Mouse (Mus musculus): Measurements from ENCODE around the gene Nr4a1. TPM values are rescaled to one million over a fixed set of nuclear protein-coding genes. Genes with fewer than 3 reads are reported as not detected.

Gene Nr4a1
- polyA plus RNA-seq, 1 experiment: 0.16 TPM

DNA sequence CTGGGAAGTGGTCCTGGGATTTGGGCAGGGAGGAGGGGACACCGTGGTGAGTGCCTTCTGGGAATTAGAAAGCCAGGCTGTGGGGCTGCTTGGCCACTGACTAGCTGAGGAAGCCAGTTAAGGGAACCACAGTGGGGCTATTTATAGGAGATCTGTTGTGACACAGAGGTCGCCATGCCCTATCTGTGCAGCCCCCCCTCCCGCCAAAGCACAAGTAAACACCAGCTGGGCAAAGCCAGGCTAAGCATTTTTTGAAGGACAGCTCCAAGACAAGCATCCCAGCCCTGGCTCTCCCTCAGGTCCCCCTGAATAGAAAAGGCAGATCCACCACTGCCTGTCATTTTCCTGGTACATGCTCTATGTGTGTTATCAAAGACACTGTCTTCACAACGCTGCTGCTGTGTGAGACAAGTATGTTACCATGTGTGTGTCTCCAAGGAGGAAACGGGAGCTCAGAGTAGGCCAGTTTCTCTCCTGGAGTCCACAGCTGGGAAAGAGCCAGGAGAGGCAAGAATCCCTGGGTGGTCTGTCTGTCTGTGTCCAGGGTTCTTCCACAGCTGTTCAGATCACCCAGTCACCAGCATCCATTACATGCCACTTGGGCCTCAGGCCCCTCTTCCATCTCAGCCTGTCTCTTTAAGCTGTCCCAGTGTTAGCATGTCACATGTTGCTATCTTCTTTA lies 5.9 kb upstream of the Nr4a1 start:
- H3K27me3 ChIP-seq (ENCODE audit: control insufficient read depth): peaks cover 15% of the 10 kb centered on the region
- H3K9me3 ChIP-seq (ENCODE audit: control insufficient read depth, low read length): 0 out of 2 replicates have a peak, but pooled peaks cover 3% of the 10 kb centered on the region
- H3K4me1 ChIP-seq (ENCODE audit: control insufficient read depth): peaks cover 15% of the 10 kb centered on the region
- H3K4me3 ChIP-seq (replicated peaks): no peak overlapping the region
- no peaks in the 10 kb centered on the region for H3K36me3 ChIP-seq (ENCODE audit: control insufficient read depth)
- TF ChIP-seq GATA1 (IDR thresholded peaks at IDR 0.05; ENCODE audit: low read length) (no peak), TAL1 (IDR thresholded peaks at IDR 0.05; ENCODE audit: low read length) (no peak)

DNA sequence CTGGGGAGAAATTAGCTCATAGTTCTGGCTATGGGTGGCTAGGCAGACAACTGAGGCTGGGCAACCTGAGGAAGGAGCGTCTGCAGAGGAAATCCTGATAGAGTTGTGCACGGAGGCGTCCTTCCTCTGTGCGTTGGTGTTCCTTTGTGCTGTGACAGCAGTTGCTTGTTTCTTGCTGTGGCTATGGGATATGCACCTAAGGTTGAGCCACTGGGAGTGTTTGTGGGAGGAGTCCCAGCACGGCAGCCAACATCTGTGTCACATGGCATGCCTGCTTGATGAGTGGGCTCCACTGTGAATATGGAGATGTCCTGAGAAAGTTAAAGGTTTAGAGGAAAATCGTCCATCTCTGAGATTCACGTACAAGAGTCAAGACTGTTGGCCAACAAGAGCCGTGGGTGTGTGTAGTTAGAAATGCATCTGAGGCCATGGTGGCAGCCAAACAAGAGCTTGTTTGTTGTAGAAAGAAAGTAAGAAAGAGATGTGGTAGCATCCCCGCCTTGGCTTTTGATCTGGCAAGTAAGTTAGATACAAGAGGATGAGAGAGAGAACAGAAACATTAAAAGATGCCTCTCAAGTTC lies 3.8 kb upstream of the Nr4a1 start:
- H3K4me3 ChIP-seq (replicated peaks): no peak overlapping the region
- H3K27me3 ChIP-seq (ENCODE audit: control insufficient read depth): peaks cover 36% of the 10 kb centered on the region
- H3K4me1 ChIP-seq (ENCODE audit: control insufficient read depth): peaks cover 15% of the 10 kb centered on the region
- TF ChIP-seq TAL1 (IDR thresholded peaks at IDR 0.05; ENCODE audit: low read length): no peak
- TF ChIP-seq GATA1 (IDR thresholded peaks at IDR 0.05; ENCODE audit: low read length): no peak
- H3K36me3 ChIP-seq (ENCODE audit: control insufficient read depth): no peaks in the 10 kb centered on the region
- H3K9me3 ChIP-seq (ENCODE audit: control insufficient read depth, low read length): 0 out of 2 replicates have a peak, but pooled peaks cover 3% of the 10 kb centered on the region

DNA sequence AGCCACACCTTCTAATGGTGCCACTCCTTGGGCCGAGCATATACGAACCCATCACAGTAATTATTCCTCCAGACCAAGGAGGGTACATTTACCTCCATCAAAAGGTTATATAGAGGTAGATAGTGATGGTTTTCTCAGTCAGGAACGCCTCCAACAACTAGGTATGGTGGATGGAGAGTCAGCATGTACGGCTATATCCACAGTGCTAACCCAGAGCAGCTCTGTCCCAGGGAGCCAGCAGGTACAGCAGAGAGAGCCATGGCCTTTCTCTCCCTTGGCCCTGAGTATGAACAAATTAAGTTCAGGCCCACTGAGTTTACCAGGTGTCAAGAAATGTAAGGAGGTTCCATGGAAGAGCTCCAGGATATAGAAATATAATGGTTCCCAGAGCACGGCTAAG lies 2.1 kb upstream of the Nr4a1 start:
- TF ChIP-seq GATA1 (IDR thresholded peaks at IDR 0.05; ENCODE audit: low read length) (no peak), TAL1 (IDR thresholded peaks at IDR 0.05; ENCODE audit: low read length) (no peak)
- no peak overlapping the region for H3K4me3 ChIP-seq (replicated peaks)
- H3K9me3 ChIP-seq (ENCODE audit: control insufficient read depth, low read length): 0 out of 2 replicates have a peak, but pooled peaks cover 3% of the 10 kb centered on the region
- H3K27me3 ChIP-seq (ENCODE audit: control insufficient read depth): peaks cover 50% of the 10 kb centered on the region
- H3K36me3 ChIP-seq (ENCODE audit: control insufficient read depth): no peaks in the 10 kb centered on the region
- peaks cover 3% of the 10 kb centered on the region for H3K4me1 ChIP-seq (ENCODE audit: control insufficient read depth)

DNA sequence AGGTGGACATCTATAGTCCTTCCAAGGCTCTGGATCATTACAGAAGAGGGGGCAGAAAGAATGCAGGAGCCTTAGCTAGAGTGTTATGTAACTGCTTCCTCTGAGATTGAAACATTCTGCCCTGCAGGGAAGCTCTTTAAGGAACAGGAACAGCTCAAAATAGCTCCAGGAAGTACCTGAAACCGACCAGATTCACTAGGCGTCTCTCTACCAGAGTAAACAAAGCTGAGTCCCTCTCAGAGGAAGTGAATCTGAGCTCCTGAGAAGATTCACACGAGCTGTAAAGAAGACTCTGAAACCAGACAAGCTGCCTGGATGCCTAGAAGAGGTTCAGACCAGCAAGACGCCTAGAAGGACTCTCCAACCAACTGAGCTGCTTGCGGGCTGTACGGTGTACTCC lies 1.5 kb upstream of the Nr4a1 start:
- Histone ChIP-seq H3K4me3 (replicated peaks) (no peak overlapping the region), H3K4me1 (ENCODE audit: control insufficient read depth) (no peaks in the 10 kb centered on the region; the same call in 1 of the 2 replicates), H3K9me3 (ENCODE audit: control insufficient read depth, low read length) (0 out of 2 replicates have a peak, but pooled peaks cover 3% of the 10 kb centered on the region), H3K36me3 (ENCODE audit: control insufficient read depth) (no peaks in the 10 kb centered on the region), H3K27me3 (ENCODE audit: control insufficient read depth) (peaks cover 50% of the 10 kb centered on the region)
- no peak for TF ChIP-seq TAL1 (IDR thresholded peaks at IDR 0.05; ENCODE audit: low read length)
- TF ChIP-seq GATA1 (IDR thresholded peaks at IDR 0.05; ENCODE audit: low read length): no peak

DNA sequence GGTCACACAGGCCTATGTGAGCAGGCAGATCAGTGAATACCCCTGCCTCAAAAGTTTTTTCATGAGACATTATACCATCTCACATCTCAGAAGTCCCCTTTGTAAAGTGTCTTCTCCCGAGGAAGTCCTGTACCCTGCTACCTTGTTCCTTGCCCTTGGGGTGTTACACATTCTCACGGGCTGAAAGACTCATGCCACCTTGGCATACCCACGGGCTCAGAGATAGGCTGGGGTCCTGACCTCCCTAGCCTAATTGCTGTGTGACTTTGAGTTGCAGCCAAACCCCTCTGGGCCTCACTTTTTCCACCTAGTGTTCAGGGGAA lies 545 bp upstream of the Nr4a1 start:
- 0 out of 2 replicates have a peak, but pooled peaks cover 3% of the 10 kb centered on the region for H3K9me3 ChIP-seq (ENCODE audit: control insufficient read depth, low read length)
- no peaks in the 10 kb centered on the region for H3K36me3 ChIP-seq (ENCODE audit: control insufficient read depth)
- TF ChIP-seq GATA1 (IDR thresholded peaks at IDR 0.05; ENCODE audit: low read length): no peak
- no peak for TF ChIP-seq TAL1 (IDR thresholded peaks at IDR 0.05; ENCODE audit: low read length)
- H3K27me3 ChIP-seq (ENCODE audit: control insufficient read depth): peaks cover 50% of the 10 kb centered on the region
- H3K4me1 ChIP-seq (ENCODE audit: control insufficient read depth): no peaks in the 10 kb centered on the region; the same call in 1 of the 2 replicates
- H3K4me3 ChIP-seq (replicated peaks): no peak overlapping the region

DNA sequence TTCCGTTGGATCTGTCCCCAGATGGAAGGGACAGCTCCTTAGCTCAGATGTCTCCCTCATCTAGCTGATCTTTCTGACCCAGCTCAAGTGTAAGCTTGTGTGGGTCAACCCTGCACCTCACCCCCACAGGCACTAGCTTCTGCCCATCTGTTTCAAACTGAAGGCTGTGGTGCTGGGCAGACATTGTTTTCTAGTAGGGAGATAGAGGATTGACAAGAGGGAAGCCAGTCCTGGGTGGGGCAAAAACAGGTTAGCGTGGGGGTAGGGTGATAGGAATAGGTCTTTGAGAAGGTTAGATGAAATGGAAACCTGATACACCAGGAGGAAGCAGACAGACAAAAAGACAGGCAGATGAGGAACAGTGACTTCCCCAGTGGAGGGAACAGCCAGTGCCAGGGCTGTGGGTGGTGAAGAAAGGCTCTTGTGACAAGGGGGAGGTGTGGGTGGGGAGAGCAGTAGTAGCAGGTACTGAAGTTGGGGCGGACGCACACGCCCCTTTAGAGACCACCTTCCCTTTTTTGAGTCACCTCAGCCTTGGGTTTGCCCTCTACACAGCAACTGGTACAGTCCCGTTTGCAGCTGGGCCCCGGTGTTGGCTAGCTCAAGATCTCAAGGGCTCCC lies 1.9 kb downstream of the Nr4a1 start:
- Histone ChIP-seq H3K27me3 (ENCODE audit: control insufficient read depth) (peaks cover 50% of the 10 kb centered on the region), H3K36me3 (ENCODE audit: control insufficient read depth) (no peaks in the 10 kb centered on the region), H3K4me3 (replicated peaks) (no peak overlapping the region), H3K4me1 (ENCODE audit: control insufficient read depth) (no peaks in the 10 kb centered on the region; the same call in 1 of the 2 replicates), H3K9me3 (ENCODE audit: control insufficient read depth, low read length) (0 out of 2 replicates have a peak, but pooled peaks cover 3% of the 10 kb centered on the region)
- no peak for TF ChIP-seq TAL1 (IDR thresholded peaks at IDR 0.05; ENCODE audit: low read length)
- no peak for TF ChIP-seq GATA1 (IDR thresholded peaks at IDR 0.05; ENCODE audit: low read length)

DNA sequence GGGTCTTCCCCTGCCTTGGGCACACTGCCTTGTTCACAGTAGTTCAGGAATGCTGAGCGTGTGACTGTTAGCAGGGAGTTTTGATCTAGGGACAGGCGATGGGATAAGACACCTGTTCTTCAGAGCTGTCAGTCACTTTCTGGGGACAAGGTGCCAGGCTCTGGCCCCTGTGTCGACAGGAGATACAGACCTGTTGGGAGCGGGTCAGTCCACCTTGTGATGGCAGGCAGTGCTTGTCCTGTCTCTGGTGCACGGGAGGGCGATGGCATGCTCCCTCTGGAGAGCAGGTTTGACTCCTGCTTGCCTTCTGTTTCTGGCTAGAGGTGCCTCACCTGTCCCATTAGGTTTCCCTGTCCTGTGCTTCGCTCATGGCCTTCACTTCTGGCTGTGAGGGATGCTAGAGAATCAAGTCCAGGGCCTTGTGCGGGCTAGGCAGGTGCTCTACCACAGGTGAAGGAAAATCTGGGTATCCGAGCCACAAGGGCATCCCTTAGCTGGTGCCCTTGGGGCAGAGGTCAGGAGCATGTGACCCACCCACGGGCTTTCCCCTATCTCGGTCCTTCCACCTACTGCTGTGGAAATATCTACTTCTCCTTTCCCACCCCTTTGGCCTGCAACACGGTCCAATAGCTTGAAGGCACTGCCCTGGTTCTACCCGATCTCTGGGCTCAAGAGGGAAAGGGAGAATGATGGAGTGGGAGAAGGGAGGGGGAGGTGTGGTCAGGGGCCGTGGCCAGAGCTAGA lies 2.6 kb downstream of the Nr4a1 start:
- Histone ChIP-seq H3K4me1 (ENCODE audit: control insufficient read depth) (peaks cover 5% of the 10 kb centered on the region), H3K27me3 (ENCODE audit: control insufficient read depth) (peaks cover 50% of the 10 kb centered on the region)

DNA sequence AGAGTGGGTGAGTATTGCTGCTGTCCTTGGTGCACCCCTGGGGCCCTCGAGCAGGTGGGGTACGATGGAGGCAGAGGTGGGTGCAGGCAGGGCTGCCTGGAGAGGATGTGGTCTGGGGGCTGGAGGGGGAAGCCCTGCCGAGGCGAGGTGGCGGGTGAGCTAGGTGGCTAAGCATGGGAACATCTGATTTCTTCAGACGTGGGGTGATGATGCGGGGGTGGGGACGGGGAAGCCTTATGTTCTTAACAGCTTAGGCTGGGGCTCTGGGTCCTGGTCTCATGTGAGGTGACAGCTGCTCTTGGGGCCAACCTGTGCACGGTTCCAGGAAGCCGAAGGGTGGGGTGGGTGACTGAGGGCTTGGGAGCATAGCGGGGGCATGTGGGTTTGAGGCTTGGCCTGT lies 4.4 kb downstream of the Nr4a1 start:
- TF ChIP-seq TAL1 (IDR thresholded peaks at IDR 0.05; ENCODE audit: low read length) (no peak), GATA1 (IDR thresholded peaks at IDR 0.05; ENCODE audit: low read length) (no peak)
- Histone ChIP-seq H3K9me3 (ENCODE audit: control insufficient read depth, low read length) (no peaks in the 10 kb centered on the region), H3K36me3 (ENCODE audit: control insufficient read depth) (no peaks in the 10 kb centered on the region), H3K4me3 (replicated peaks) (no peak overlapping the region), H3K4me1 (ENCODE audit: control insufficient read depth) (peaks cover 5% of the 10 kb centered on the region), H3K27me3 (ENCODE audit: control insufficient read depth) (peaks cover 34% of the 10 kb centered on the region)

More for the DNA sequence above, 2.6 kb downstream of the Nr4a1 start:
- Histone ChIP-seq H3K36me3 (ENCODE audit: control insufficient read depth) (no peaks in the 10 kb centered on the region), H3K4me3 (replicated peaks) (no peak overlapping the region), H3K9me3 (ENCODE audit: control insufficient read depth, low read length) (0 out of 2 replicates have a peak, but pooled peaks cover 3% of the 10 kb centered on the region)
- TF ChIP-seq GATA1 (IDR thresholded peaks at IDR 0.05; ENCODE audit: low read length): no peak
- TF ChIP-seq TAL1 (IDR thresholded peaks at IDR 0.05; ENCODE audit: low read length): no peak

DNA sequence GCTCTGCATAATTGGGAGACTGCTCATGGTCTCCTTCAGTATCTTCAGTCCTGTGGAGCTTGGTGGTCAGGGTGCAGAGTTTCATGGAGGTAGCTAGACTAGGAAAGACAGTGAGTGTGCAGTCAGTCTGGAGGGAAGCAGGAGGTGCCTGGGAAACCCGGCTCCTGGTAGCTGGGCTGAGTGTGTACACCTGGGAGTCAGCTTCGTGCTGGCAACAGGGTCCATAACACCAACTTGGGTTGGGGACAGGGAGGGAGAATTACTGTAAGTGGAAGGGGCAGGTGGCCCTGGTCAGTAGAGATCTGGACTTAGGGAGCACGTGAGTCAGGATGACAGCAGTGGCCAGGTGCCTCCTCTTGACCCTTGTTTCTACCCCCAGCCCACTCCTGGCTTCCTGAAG lies 5.9 kb downstream of the Nr4a1 start:
- H3K27me3 ChIP-seq (ENCODE audit: control insufficient read depth): peaks cover 19% of the 10 kb centered on the region
- no peaks in the 10 kb centered on the region for H3K9me3 ChIP-seq (ENCODE audit: control insufficient read depth, low read length)
- H3K4me1 ChIP-seq (ENCODE audit: control insufficient read depth): peaks cover 5% of the 10 kb centered on the region
- H3K4me3 ChIP-seq (replicated peaks): no peak overlapping the region
- no peak for TF ChIP-seq GATA1 (IDR thresholded peaks at IDR 0.05; ENCODE audit: low read length)
- no peak for TF ChIP-seq TAL1 (IDR thresholded peaks at IDR 0.05; ENCODE audit: low read length)
- no peaks in the 10 kb centered on the region for H3K36me3 ChIP-seq (ENCODE audit: control insufficient read depth)

Measured in erythroblast, embryonic 14.5 days (primary cell).